Mouse (Mus musculus) intestine, embryonic 16.5 days (tissue): ENCODE measurements around the gene Pdx1. TPM values are rescaled to one million over a fixed set of nuclear protein-coding genes. Genes with fewer than 3 reads are reported as not detected.

Experiments used
- ATAC-seq: fragments of 200-750 bp; cut with Nextera tagmentation; 2 replicates; pipeline ENCODE4 v1.8.0; 2017; ENCODE audit warnings: moderate TSS enrichment, moderate library complexity
- H3K27ac ChIP-seq: fragments of 300-500 bp; sonication (generic); 2 replicates; pipeline ENCODE4 v1.5.1; 2014; ENCODE audit warnings: mild to moderate bottlenecking, low read length
- H3K27me3 ChIP-seq: fragments of 300-500 bp; sonication (generic); replicated peaks from 2 replicates; pipeline ENCODE4 v1.6.1; 2014; ENCODE audit warnings: low read length, control low read depth, mixed read lengths; ENCODE audit not compliant: control insufficient read depth, insufficient read depth
- H3K36me3 ChIP-seq: fragments of 300-500 bp; sonication (generic); 2 replicates; pipeline ENCODE4 v1.6.1; 2014; ENCODE audit warnings: low read length, control low read depth; ENCODE audit not compliant: control insufficient read depth, insufficient read depth
- H3K4me1 ChIP-seq: fragments of 300-500 bp; sonication (generic); 2 replicates; pipeline ENCODE4 v1.6.1; 2014; ENCODE audit warnings: low read length, control low read depth, mixed read lengths; ENCODE audit not compliant: control insufficient read depth, insufficient read depth
- H3K4me2 ChIP-seq: fragments of 300-500 bp; sonication (generic); 2 replicates; pipeline ENCODE4 v1.6.1; 2014; ENCODE audit warnings: low read depth, low read length, control low read depth
- H3K4me3 ChIP-seq: fragments of 300-500 bp; sonication (generic); 2 replicates; pipeline ENCODE4 v1.5.1; 2014; ENCODE audit warnings: mild to moderate bottlenecking, low read length
- H3K9ac ChIP-seq: fragments of 300-500 bp; sonication (generic); 2 replicates; pipeline ENCODE4 v1.6.1; 2014; ENCODE audit warnings: low read depth, low read length
- H3K9me3 ChIP-seq: fragments of 300-500 bp; sonication (generic); 2 replicates; pipeline ENCODE4 v1.6.1; 2016; ENCODE audit warnings: low read length, control low read depth; ENCODE audit not compliant: control insufficient read depth
- WGBS: fragments of 180-500 bp; shearing (Covaris S2); extraction: QIAGEN DNeasy Blood & Tissue Kit; methylation state at CpG from one replicate; pipeline ENCODE4 v1.1.7; 2014; 5-methylcytosine and 5-hydroxymethylcytosine counted together
- polyA plus RNA-seq: library from polyadenylated mRNA; unstranded; fragments of >200 nt; fragmentation: Nextera tagmentation; extraction: Ambion mirVana; gene quantifications from 2 replicates; pipeline ENCODE4 v1.2.1, GENCODE M21; 2015

The Pdx1 gene
- 3.8 and 5.3 TPM in 2 replicates for polyA plus RNA-seq

- H3K27ac ChIP-seq = peak within 1 kb of the TSS; percentile 48; the same call in 1 of the 2 replicates
- peak; percentile 92 for ATAC-seq
- peak within 1 kb of the TSS; percentile 48 for H3K9ac ChIP-seq
- 2% methylated on average over 44 of the region's 44 CpGs for WGBS
- peak within 1 kb of the TSS; percentile 50 for H3K4me2 ChIP-seq
- no peaks in the 10 kb centered on the region for H3K36me3 ChIP-seq
- peak within 1 kb of the TSS; percentile 46 for H3K4me3 ChIP-seq
- no peaks in the 10 kb centered on the region for H3K4me1 ChIP-seq
- H3K27me3 ChIP-seq = peaks cover 64% of the 10 kb centered on the region
- no peaks in the 10 kb centered on the region for H3K9me3 ChIP-seq
Measured at GRCm38 (mm10) chr5:147269926-147270672, at the start of gene Pdx1. Pdx1 (plus strand) TSS chr5:147269959.

- H3K9me3 ChIP-seq = no peaks in the 10 kb centered on the region
- ATAC-seq = peak; percentile 67
- peaks cover 41% of the 10 kb centered on the region for H3K27me3 ChIP-seq
- 12% methylated on average over 25 of the region's 25 CpGs for WGBS
- H3K4me1 ChIP-seq = 0 out of 2 replicates have a peak, but pooled peaks cover 3% of the 10 kb centered on the region
- H3K27ac ChIP-seq = no peak overlapping the region
- H3K4me3 ChIP-seq = no peak overlapping the region
- no peaks in the 10 kb centered on the region for H3K36me3 ChIP-seq
- 0 out of 2 replicates have a peak overlapping the region, but pooled peaks have one; percentile 11 for H3K4me2 ChIP-seq
- H3K9ac ChIP-seq = no peak overlapping the region
Measured at GRCm38 (mm10) chr5:147227354-147228112, 42.2 kb upstream of the Pdx1 start.

- H3K9me3 ChIP-seq = no peaks in the 10 kb centered on the region
- H3K4me3 ChIP-seq = no peak overlapping the region
- ATAC-seq = peak; percentile 91
- no peaks in the 10 kb centered on the region for H3K4me1 ChIP-seq
- H3K27me3 ChIP-seq = no peaks in the 10 kb centered on the region
- H3K4me2 ChIP-seq = peak overlapping the region; percentile 10; the same call in 1 of the 2 replicates
- WGBS = 42% methylated on average over 21 of the region's 21 CpGs
- no peak overlapping the region for H3K27ac ChIP-seq
- no peak overlapping the region for H3K9ac ChIP-seq
- H3K36me3 ChIP-seq = no peaks in the 10 kb centered on the region
Measured at GRCm38 (mm10) chr5:147235406-147236309, 34.1 kb upstream of the Pdx1 start.

- ATAC-seq = 0 out of 2 replicates have a peak, but pooled peaks have one; percentile 42
- Histone ChIP-seq H3K4me3 (no peak overlapping the region), H3K9ac (no peak overlapping the region), H3K4me2 (no peak overlapping the region), H3K9me3 (no peaks in the 10 kb centered on the region), H3K27ac (no peak overlapping the region), H3K4me1 (no peaks in the 10 kb centered on the region), H3K36me3 (no peaks in the 10 kb centered on the region), H3K27me3 (no peaks in the 10 kb centered on the region)
- WGBS = 83% methylated on average over 7 of the region's 7 CpGs
Measured at GRCm38 (mm10) chr5:147243908-147244307, 25.9 kb upstream of the Pdx1 start.

- 79% methylated on average over 1 of the region's 1 CpGs for WGBS
- no peak overlapping the region for H3K4me3 ChIP-seq
- peak; percentile 61 for ATAC-seq
- no peaks in the 10 kb centered on the region for H3K27me3 ChIP-seq
- H3K9me3 ChIP-seq = no peaks in the 10 kb centered on the region
- H3K27ac ChIP-seq = no peak overlapping the region
- peaks cover 3% of the 10 kb centered on the region for H3K4me1 ChIP-seq
- H3K9ac ChIP-seq = no peak overlapping the region
- H3K36me3 ChIP-seq = no peaks in the 10 kb centered on the region
- H3K4me2 ChIP-seq = no peak overlapping the region
Measured at GRCm38 (mm10) chr5:147260189-147260588, 9.6 kb upstream of the Pdx1 start.

- ATAC-seq = no peak
Measured at GRCm38 (mm10) chr5:147260778-147261177, 9.0 kb upstream of the Pdx1 start.

GRCm38 (mm10) chr5:147261899-147262541 lies 7.7 kb upstream of the Pdx1 start:
- H3K27ac ChIP-seq = peak overlapping the region; percentile 41; the same call in 1 of the 2 replicates
- no peaks in the 10 kb centered on the region for H3K36me3 ChIP-seq
- H3K9me3 ChIP-seq = no peaks in the 10 kb centered on the region
- H3K27me3 ChIP-seq = peaks cover 11% of the 10 kb centered on the region; the same call in 1 of the 2 replicates
- no peak overlapping the region for H3K9ac ChIP-seq
- 26% methylated on average over 11 of the region's 11 CpGs for WGBS
- H3K4me3 ChIP-seq = no peak overlapping the region
- no peak overlapping the region for H3K4me2 ChIP-seq
- peak; percentile 39; the same call in 1 of the 2 replicates for ATAC-seq
- peaks cover 3% of the 10 kb centered on the region for H3K4me1 ChIP-seq

More at GRCm38 (mm10) chr5:147260778-147261177, 9.0 kb upstream of the Pdx1 start:
- no peak overlapping the region for H3K4me2 ChIP-seq
- peaks cover 3% of the 10 kb centered on the region for H3K4me1 ChIP-seq
- H3K9ac ChIP-seq = no peak overlapping the region
- no peak overlapping the region for H3K4me3 ChIP-seq
- H3K27ac ChIP-seq = no peak overlapping the region
- WGBS = 60% methylated on average over 4 of the region's 4 CpGs
- H3K9me3 ChIP-seq = no peaks in the 10 kb centered on the region
- H3K27me3 ChIP-seq = peaks cover 3% of the 10 kb centered on the region; the same call in 1 of the 2 replicates
- H3K36me3 ChIP-seq = no peaks in the 10 kb centered on the region

- H3K9ac ChIP-seq = no peak overlapping the region
- H3K9me3 ChIP-seq = no peaks in the 10 kb centered on the region
- peaks cover 27% of the 10 kb centered on the region for H3K27me3 ChIP-seq
- H3K27ac ChIP-seq = no peak overlapping the region
- no peak overlapping the region for H3K4me3 ChIP-seq
- no peaks in the 10 kb centered on the region for H3K36me3 ChIP-seq
- peak; percentile 57; the same call in 1 of the 2 replicates for ATAC-seq
- 14% methylated on average over 4 of the region's 4 CpGs for WGBS
- H3K4me2 ChIP-seq = no peak overlapping the region
- H3K4me1 ChIP-seq = peaks cover 3% of the 10 kb centered on the region
Measured at GRCm38 (mm10) chr5:147263945-147264344, 5.8 kb upstream of the Pdx1 start.
